Mouse (Mus musculus) cerebellum, adult 2 months (tissue): Measurements from ENCODE around the gene Tbx1.

ENCODE experiments used
- CTCF ChIP-seq: fragments of 200-500 bp; IDR thresholded peaks from 2 replicates; pipeline ENCODE4 v1.5.1; 2011; ENCODE audit warnings: low read depth, mild to moderate bottlenecking, control low read depth, low read length, moderate library complexity, borderline replicate concordance; ENCODE audit not compliant: insufficient read depth
- POLR2A ChIP-seq: fragments of 200-500 bp; IDR thresholded peaks from 2 replicates; pipeline ENCODE4 v1.6.1; 2011; ENCODE audit warnings: low read length, control low read depth, borderline replicate concordance; ENCODE audit not compliant: insufficient read depth

GRCm38 (mm10) chr16:18613301-18613700 lies 22.8 kb upstream of the Tbx1 start:
- no peak for TF ChIP-seq CTCF
- no peak for TF ChIP-seq POLR2A
